Mouse (Mus musculus) embryonic facial prominence, embryonic 12.5 days (tissue): ENCODE results near the gene Ddost. TPM values are rescaled to one million over a fixed set of nuclear protein-coding genes. Genes with fewer than 3 reads are reported as not detected.
A peak's percentile ranks its signal among the peaks of the same experiment; 100 is the strongest.
"Not testable (repeated sequence)": the region's sequence is repeated elsewhere in the genome, so short reads cannot be mapped to it uniquely, and the experiment has no call there.

Experiments
- ATAC-seq: fragments of 200-750 bp; cut with Nextera tagmentation; 2 replicates; pipeline ENCODE4 v1.8.0; 2017; ENCODE audit not compliant: insufficient number of reproducible peaks, insufficient read depth, low FRiP score, low TSS enrichment
- H3K27ac ChIP-seq: fragments of 300-500 bp; sonication (generic); 2 replicates; pipeline ENCODE4 v1.5.1; 2016; ENCODE audit warnings: mild to moderate bottlenecking
- H3K27me3 ChIP-seq: fragments of 300-500 bp; sonication (generic); 2 replicates; pipeline ENCODE4 v1.6.1; 2016; ENCODE audit warnings: mild to moderate bottlenecking, moderate library complexity
- H3K36me3 ChIP-seq: fragments of 300-500 bp; sonication (generic); 2 replicates; pipeline ENCODE4 v1.6.1; 2016; ENCODE audit warnings: mild to moderate bottlenecking
- H3K4me1 ChIP-seq: fragments of 300-500 bp; sonication (generic); 2 replicates; pipeline ENCODE4 v1.6.1; 2016
- H3K4me2 ChIP-seq: fragments of 300-500 bp; sonication (generic); replicated peaks from 2 replicates; pipeline ENCODE4 v1.6.1; 2016; ENCODE audit warnings: mild to moderate bottlenecking, moderate library complexity
- H3K4me3 ChIP-seq: fragments of 300-500 bp; sonication (generic); 2 replicates; pipeline ENCODE4 v1.5.1; 2016; ENCODE audit warnings: mild to moderate bottlenecking
- H3K9ac ChIP-seq: fragments of 300-500 bp; sonication (generic); 2 replicates; pipeline ENCODE4 v1.6.1; 2016; ENCODE audit warnings: mild to moderate bottlenecking, moderate library complexity
- H3K9me3 ChIP-seq: fragments of 300-500 bp; sonication (generic); 2 replicates; pipeline ENCODE4 v1.6.1; 2016; ENCODE audit warnings: mild to moderate bottlenecking, moderate library complexity
- WGBS: fragments of 180-500 bp; shearing (Covaris S2); methylation state at CpG from one replicate; pipeline ENCODE4 v1.1.7; 2016; 5-methylcytosine and 5-hydroxymethylcytosine counted together
- polyA plus RNA-seq: library from polyadenylated mRNA; unstranded; fragments of >200 nt; fragmentation: Nextera tagmentation; extraction: Ambion mirVana; gene quantifications from 2 replicates; pipeline ENCODE4 v1.2.1, GENCODE M21; 2016

The Ddost gene
- polyA plus RNA-seq, 1 experiment from 2014 or later, result 300 TPM

GRCm38 (mm10) chr4:138327155-138327554, 22.6 kb downstream of the Ddost start:
- H3K27ac ChIP-seq, result 0 out of 2 replicates have a peak overlapping the region, but pooled peaks have one; percentile 17
- 36% methylated on average over 9 of the region's 12 CpGs for WGBS
- H3K27me3 ChIP-seq, result peaks cover 12% of the 10 kb centered on the region
- H3K4me3 ChIP-seq, H3K4me1 ChIP-seq, H3K4me2 ChIP-seq, H3K36me3 ChIP-seq, ATAC-seq, H3K9ac ChIP-seq, H3K9me3 ChIP-seq: not testable (repeated sequence)

DNA sequence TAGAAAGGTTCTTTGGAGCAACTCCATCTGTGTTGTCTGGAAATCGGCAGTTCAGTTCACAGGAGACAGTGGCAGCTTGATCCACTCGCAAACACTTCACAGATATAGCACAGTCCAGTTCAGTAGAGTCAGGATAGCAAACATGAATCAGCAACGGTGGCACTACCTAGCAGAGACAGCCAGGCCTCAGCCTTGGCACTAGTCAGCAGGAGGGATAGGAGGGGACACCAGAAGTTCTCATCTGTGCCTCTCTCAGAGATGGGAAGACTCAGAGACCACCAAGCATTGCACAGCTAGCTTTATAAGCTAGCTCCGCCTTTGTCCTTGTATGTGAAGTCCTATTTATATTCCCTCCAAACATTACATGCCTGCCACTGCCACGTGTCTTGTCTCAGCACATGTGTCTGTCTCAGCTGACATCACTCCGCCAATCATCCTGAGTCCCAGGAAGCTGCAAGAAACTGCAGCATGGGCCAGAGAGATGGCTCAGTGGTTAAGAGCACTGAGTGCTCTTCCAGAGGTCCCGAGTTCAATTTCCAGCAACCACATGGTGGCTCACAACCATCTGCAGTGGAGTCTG, 23.5 kb downstream of the Ddost start:
- 0 out of 2 replicates have a peak, but pooled peaks cover 3% of the 10 kb centered on the region for H3K4me1 ChIP-seq
- no peaks in the 10 kb centered on the region for H3K9me3 ChIP-seq
- peaks cover 16% of the 10 kb centered on the region for H3K27me3 ChIP-seq
- peak overlapping the region; percentile 29 for H3K4me3 ChIP-seq
- H3K36me3 ChIP-seq, result no peaks in the 10 kb centered on the region
- H3K9ac ChIP-seq, result peak overlapping the region; percentile 24; the same call in 1 of the 2 replicates
- WGBS, result 72% methylated on average over 7 of the region's 7 CpGs
- peak overlapping the region; percentile 43 for H3K4me2 ChIP-seq
- no peak overlapping the region for H3K27ac ChIP-seq
- ATAC-seq, result no peak

DNA sequence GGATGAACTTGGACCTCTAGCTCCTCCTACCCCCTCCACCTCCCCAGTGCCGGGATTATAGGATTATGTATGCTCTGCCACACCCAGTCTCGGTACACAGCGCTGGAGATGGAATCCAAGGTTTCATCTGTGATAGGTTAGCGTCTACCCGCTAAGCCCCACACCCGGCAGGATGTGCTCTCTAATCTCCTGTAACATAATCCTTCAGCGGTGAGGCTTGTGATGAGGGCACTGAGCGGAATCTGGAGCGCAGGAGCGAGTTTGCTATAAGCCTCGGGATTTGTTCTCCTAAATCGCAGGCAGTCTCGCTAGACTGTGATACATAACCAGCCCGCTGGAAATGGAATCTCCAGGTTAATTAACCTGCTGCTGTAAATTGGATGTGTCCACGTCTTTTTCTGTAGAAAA, 25.7 kb downstream of the Ddost start:
- 12% methylated on average over 15 of the region's 15 CpGs for WGBS
- H3K9ac ChIP-seq, result no peak overlapping the region
- 0 out of 2 replicates have a peak, but pooled peaks cover under 1% of the 10 kb centered on the region for H3K4me1 ChIP-seq
- no peaks in the 10 kb centered on the region for H3K36me3 ChIP-seq
- no peak overlapping the region for H3K4me3 ChIP-seq
- H3K9me3 ChIP-seq, result no peaks in the 10 kb centered on the region
- H3K4me2 ChIP-seq, result no peak overlapping the region
- no peak overlapping the region for H3K27ac ChIP-seq
- no peak for ATAC-seq
- H3K27me3 ChIP-seq, result peaks cover 20% of the 10 kb centered on the region

DNA sequence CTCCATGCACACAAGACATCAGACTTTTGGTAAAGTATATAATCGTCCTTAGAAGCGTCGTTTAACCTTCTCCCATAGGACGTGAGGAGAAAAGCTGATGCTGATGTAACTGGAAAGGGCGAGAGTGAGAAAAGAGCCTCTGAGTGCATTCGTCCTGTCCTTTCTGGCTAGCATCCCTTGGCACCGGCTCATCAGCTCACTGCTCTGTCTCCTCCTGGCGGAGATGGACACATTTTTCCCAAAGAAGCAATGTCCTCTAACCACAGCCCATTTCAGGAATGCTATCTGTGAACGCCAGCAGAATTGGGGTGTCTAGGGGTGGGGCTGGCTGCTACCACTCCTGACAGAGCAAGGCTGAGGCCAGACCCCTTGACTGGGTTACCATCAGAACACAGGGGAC, 27.1 kb downstream of the Ddost start:
- peaks cover 20% of the 10 kb centered on the region for H3K27me3 ChIP-seq
- H3K9me3 ChIP-seq, result no peaks in the 10 kb centered on the region
- no peak overlapping the region for H3K27ac ChIP-seq
- H3K4me3 ChIP-seq, result no peak overlapping the region
- no peaks in the 10 kb centered on the region for H3K36me3 ChIP-seq
- H3K4me2 ChIP-seq, result no peak overlapping the region
- H3K9ac ChIP-seq, result no peak overlapping the region
- no peak for ATAC-seq
- WGBS, result 83% methylated on average over 9 of the region's 9 CpGs
- no peaks in the 10 kb centered on the region for H3K4me1 ChIP-seq

DNA sequence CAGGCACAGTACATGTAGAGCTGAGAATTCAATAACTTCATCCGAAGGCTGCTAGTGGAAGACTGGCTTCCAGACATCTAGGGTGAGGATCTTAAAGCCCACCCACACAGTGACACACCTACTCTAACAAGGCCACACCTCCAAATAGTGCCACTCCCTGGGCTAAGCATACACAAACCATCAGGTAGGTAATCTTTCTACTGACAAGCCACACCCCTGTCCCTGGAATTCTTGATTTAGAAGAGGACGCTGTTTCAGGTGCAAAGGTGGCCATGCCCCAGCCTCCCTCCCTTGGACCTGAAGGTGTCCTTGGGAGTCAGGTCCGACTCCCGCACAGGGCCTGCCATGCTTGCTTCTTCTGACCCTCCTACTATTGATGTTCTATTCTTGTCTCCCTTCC, 28.6 kb downstream of the Ddost start:
- H3K4me1 ChIP-seq, result no peaks in the 10 kb centered on the region
- H3K27me3 ChIP-seq, result peaks cover 20% of the 10 kb centered on the region
- H3K4me3 ChIP-seq, result no peak overlapping the region
- H3K9me3 ChIP-seq, result no peaks in the 10 kb centered on the region
- H3K36me3 ChIP-seq, result no peaks in the 10 kb centered on the region
- no peak overlapping the region for H3K4me2 ChIP-seq
- 78% methylated on average over 4 of the region's 4 CpGs for WGBS
- H3K9ac ChIP-seq, result no peak overlapping the region
- no peak overlapping the region for H3K27ac ChIP-seq
- ATAC-seq, result no peak

DNA sequence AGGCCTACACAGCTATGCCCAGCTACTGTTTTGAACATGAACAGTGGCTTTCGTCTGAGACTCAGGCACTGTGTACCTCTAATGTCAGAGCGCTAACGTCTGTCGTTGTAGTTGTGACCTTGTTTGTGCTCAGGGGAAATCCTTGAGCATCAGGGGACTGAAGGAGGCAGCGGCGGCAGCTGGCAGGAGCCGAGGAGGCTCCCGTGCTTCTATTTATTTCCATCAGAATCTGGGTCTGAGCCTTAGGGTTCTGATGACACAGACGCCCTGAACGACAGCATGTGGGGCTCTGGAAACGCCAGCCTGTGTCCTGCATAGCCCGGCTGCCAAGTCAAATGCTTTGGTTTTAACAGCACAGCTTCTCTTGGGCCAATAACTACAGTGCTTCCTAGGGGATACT, 30.5 kb downstream of the Ddost start:
- no peak for ATAC-seq
- no peak overlapping the region for H3K4me3 ChIP-seq
- no peak overlapping the region for H3K4me2 ChIP-seq
- no peaks in the 10 kb centered on the region for H3K4me1 ChIP-seq
- H3K9ac ChIP-seq, result no peak overlapping the region
- H3K27me3 ChIP-seq, result peaks cover 20% of the 10 kb centered on the region
- H3K27ac ChIP-seq, result no peak overlapping the region
- 79% methylated on average over 12 of the region's 12 CpGs for WGBS
- no peaks in the 10 kb centered on the region for H3K9me3 ChIP-seq
- H3K36me3 ChIP-seq, result no peaks in the 10 kb centered on the region

DNA sequence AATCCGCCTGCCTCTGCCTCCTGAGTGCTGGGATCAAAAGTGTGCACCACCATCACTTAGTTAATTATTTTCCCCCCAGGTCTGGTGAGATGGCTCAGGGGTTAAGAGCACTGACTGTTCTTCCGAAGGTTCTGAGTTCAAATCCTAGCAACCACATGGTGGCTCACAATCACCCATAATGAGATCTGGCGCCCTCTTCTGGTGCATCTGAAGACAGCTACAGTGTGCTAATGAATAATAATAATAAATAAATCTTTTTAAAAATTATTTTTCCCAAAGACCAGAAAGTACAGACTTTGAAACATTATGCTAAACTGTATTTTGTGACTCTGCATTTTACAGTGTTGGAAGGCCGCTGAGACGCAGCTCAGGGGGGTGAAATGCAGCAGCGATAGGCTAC, 31.1 kb downstream of the Ddost start:
- Histone ChIP-seq H3K27me3 (peaks cover 20% of the 10 kb centered on the region), H3K27ac (no peak overlapping the region), H3K4me3 (no peak overlapping the region), H3K9ac (no peak overlapping the region), H3K4me1 (no peaks in the 10 kb centered on the region), H3K4me2 (no peak overlapping the region), H3K36me3 (no peaks in the 10 kb centered on the region), H3K9me3 (no peaks in the 10 kb centered on the region)
- 88% methylated on average over 6 of the region's 6 CpGs for WGBS
- no peak for ATAC-seq

GRCm38 (mm10) chr4:138336876-138337275, 32.3 kb downstream of the Ddost start:
- no peaks in the 10 kb centered on the region for H3K4me1 ChIP-seq
- no peak overlapping the region for H3K4me3 ChIP-seq
- H3K27ac ChIP-seq, result no peak overlapping the region
- peaks cover 9% of the 10 kb centered on the region for H3K27me3 ChIP-seq
- no peak overlapping the region for H3K4me2 ChIP-seq
- no peaks in the 10 kb centered on the region for H3K36me3 ChIP-seq
- no peaks in the 10 kb centered on the region for H3K9me3 ChIP-seq
- no peak for ATAC-seq
- 70% methylated on average over 5 of the region's 5 CpGs for WGBS
- H3K9ac ChIP-seq, result no peak overlapping the region

DNA sequence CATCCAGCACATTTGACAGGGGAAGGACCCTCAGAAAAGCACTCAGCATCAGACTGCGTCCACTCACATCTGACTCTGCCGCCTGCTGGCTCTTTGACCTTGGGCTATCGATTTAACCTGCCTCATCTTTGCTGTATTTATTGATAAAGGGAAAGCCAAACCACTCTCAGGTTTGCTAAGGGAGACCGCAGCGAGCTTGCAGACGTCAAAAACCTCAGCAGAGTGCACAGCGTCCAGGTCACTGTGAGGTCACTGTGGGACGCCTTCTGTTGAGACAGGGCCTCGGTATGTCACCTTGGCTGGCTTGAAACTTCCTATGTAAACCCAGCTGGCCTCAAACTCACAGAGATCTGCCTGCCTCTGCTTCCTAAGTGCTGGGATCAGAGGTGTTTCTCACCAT, 32.8 kb downstream of the Ddost start:
- no peak overlapping the region for H3K27ac ChIP-seq
- no peak for ATAC-seq
- no peaks in the 10 kb centered on the region for H3K4me1 ChIP-seq
- no peaks in the 10 kb centered on the region for H3K9me3 ChIP-seq
- 75% methylated on average over 9 of the region's 9 CpGs for WGBS
- H3K36me3 ChIP-seq, result no peaks in the 10 kb centered on the region
- no peak overlapping the region for H3K4me2 ChIP-seq
- peaks cover 7% of the 10 kb centered on the region; the same call in 1 of the 2 replicates for H3K27me3 ChIP-seq
- no peak overlapping the region for H3K4me3 ChIP-seq
- H3K9ac ChIP-seq, result no peak overlapping the region

- H3K36me3 ChIP-seq, result no peaks in the 10 kb centered on the region
- H3K9me3 ChIP-seq, result no peaks in the 10 kb centered on the region
- no peaks in the 10 kb centered on the region for H3K27me3 ChIP-seq
- no peak overlapping the region for H3K27ac ChIP-seq
- H3K4me1 ChIP-seq, result no peaks in the 10 kb centered on the region
- H3K9ac ChIP-seq, result no peak overlapping the region
- H3K4me2 ChIP-seq, result no peak overlapping the region
- 27% methylated on average over 4 of the region's 4 CpGs for WGBS
- no peak overlapping the region for H3K4me3 ChIP-seq
- ATAC-seq, result no peak
These were observed 35.4 kb downstream of the Ddost start for GRCm38 (mm10) chr4:138339963-138340362.

DNA sequence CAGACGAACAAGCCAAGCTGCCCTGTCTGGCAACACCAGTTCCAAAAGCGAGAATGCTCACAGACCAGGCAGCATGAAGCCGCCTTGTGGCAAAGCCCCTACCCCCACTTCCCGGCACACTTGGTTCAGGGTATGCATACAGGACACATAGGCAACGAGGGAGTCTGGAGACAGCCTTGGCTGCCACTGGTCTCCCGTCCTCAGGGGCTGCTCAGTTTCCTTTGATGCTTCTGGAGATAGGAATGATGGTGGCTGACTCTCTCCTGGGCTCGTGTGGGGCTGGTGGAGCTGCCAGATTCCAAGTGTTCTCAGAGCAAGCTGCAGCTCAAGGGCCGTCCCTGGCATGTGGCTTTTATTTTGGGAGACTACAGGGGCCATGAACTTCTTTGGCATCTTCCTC, 36.9 kb downstream of the Ddost start:
- no peak overlapping the region for H3K9ac ChIP-seq
- H3K4me1 ChIP-seq, result no peaks in the 10 kb centered on the region
- no peak overlapping the region for H3K4me3 ChIP-seq
- no peak for ATAC-seq
- 61% methylated on average over 8 of the region's 8 CpGs for WGBS
- no peaks in the 10 kb centered on the region for H3K9me3 ChIP-seq
- no peak overlapping the region for H3K4me2 ChIP-seq
- H3K36me3 ChIP-seq, result no peaks in the 10 kb centered on the region
- no peak overlapping the region for H3K27ac ChIP-seq
- H3K27me3 ChIP-seq, result no peaks in the 10 kb centered on the region

DNA sequence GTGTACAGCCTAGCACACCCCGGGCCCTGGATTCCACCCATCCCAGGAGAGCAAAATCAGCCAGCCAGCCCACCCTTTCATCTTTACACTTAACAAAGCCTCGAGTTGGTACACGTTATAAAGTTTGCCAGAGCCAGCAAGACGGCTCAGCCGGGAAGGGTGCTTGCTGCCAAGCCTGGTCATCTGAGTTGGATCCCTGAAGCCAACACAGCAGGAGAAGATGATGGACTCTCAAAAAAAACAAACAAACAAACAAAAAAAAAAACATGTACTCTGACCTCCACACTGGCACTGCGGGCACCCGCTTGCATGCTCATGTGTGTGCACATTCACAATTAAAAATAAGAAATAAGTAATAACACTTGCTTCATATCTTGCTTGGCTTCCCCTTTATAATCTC, 37.5 kb downstream of the Ddost start:
- no peaks in the 10 kb centered on the region for H3K27me3 ChIP-seq
- no peaks in the 10 kb centered on the region for H3K9me3 ChIP-seq
- no peak overlapping the region for H3K9ac ChIP-seq
- no peak overlapping the region for H3K4me3 ChIP-seq
- WGBS, result 80% methylated on average over 7 of the region's 7 CpGs
- no peaks in the 10 kb centered on the region for H3K4me1 ChIP-seq
- no peak overlapping the region for H3K27ac ChIP-seq
- ATAC-seq, result no peak
- no peak overlapping the region for H3K4me2 ChIP-seq
- no peaks in the 10 kb centered on the region for H3K36me3 ChIP-seq

GRCm38 (mm10) chr4:138342778-138343177, 38.2 kb downstream of the Ddost start:
- Histone ChIP-seq H3K4me1 (no peaks in the 10 kb centered on the region), H3K36me3 (no peaks in the 10 kb centered on the region), H3K9ac (no peak overlapping the region), H3K27ac (no peak overlapping the region), H3K4me2 (no peak overlapping the region), H3K27me3 (no peaks in the 10 kb centered on the region), H3K4me3 (no peak overlapping the region), H3K9me3 (no peaks in the 10 kb centered on the region)
- ATAC-seq, result no peak
- 80% methylated on average over 6 of the region's 6 CpGs for WGBS
